Mouse (Mus musculus) left cerebral cortex, adult 8-10 months (tissue): ENCODE results near the gene Arhgef17. TPM values are rescaled to one million over a fixed set of nuclear protein-coding genes. Genes with fewer than 3 reads are reported as not detected.

Experiments
- DNase-seq, 2 experiments: peaks; one replicate each; pipeline ENCODE4 v3.0.0; 2022; ENCODE audit warnings: low spot score in 2 of 2
- total RNA-seq, 4 experiments: library from RNA; stranded (reverse); gene quantifications; 2 replicates each; pipeline ENCODE4 v1.2.4; 2022

Gene Arhgef17
- total RNA-seq, 4 experiments from 2014 or later, result 138 to 145 (median 141) TPM

GRCm38 (mm10) chr7:100917751-100918150, 14.2 kb downstream of the Arhgef17 start:
- no peak for DNase-seq

- DNase-seq, result no peak
These were observed 15.4 kb downstream of the Arhgef17 start for GRCm38 (mm10) chr7:100916526-100916925.

DNA sequence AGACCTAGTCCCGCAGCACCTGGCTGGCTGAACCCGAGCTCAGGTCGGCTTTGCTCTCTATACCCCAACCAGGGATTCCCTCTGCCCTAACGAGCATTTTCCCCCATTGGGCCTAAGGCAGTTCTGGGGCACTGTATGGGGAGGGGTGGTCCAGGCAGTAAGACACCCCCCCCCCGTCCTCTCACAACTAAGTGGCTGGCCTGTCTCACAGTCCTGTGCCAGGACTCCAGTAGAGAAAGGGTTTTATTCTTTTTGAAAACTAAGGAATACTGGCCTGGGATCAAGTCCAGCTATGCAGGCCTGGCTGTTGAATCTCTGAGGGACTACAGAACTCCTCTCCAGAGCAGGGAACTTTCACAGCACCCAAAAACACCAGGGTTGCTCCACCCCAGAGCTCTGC, 16.7 kb downstream of the Arhgef17 start:
- DNase-seq, result no peak

- DNase-seq, result no peak
These were observed 20.1 kb downstream of the Arhgef17 start for GRCm38 (mm10) chr7:100911791-100912190.

DNA sequence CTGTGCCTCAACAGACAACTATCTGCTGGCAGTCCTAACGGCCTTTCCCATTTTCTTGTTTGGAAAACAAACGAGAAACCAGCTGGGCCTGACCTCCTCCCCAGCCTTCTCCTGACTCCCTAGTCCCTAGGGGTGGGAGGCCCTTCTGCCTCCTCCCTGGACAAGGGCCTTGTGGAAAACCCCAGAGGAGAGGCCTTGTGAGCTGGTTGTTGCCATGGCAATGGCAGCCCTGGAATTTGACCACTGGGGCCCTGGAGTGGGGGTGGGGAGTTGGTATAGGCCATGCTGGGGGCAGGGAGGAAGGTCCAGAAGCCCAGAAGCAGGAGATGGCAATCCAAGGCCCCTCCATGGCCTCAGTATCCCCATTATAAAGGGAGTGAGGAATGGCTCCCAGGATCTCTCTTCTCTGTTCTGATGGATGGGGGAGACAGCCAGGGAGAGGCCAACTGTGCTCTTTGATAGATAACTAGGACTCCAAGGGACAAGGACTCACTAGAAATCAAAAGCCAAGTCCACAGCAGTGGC, 20.6 kb downstream of the Arhgef17 start:
- DNase-seq, result no peak

DNA sequence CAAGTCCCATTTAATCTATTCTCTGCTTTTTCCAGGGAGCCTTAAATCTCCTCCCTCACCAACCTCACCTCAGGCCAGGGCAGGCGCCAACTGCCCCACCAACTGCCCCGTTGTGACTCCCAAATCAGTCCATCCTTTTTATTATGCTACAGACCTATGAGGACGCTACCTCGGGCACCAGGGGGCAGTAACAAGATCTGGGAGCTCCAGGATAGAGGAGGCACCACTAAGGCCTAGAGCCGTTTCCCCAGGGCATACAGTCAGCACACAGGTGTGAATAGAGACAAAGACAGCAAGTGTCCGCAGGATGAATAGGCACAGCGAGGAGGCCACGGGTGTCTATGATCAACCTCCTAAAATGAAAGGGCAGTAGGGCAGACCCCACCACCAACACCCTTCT, 23.3 kb downstream of the Arhgef17 start:
- DNase-seq, result no peak

DNA sequence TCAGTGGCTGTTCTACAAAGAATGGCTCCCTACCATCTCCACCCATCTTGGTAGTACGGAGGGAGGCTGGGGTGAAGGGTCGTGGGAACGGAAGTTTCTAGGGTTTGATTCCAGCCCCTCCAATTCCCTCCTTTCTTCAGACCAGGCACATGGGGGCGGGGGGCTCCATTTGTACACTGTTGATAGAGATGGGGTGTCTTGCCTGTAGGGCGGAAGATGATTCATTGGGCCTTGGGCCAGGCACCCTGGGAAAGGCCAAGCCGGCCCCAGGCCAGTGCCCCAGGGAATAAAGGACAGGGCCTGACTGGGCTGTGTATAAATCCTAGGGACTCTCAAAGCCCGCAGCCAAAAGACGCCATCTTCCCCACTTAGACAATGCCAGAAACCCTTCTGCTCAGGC, 23.8 kb downstream of the Arhgef17 start:
- no peak for DNase-seq

DNA sequence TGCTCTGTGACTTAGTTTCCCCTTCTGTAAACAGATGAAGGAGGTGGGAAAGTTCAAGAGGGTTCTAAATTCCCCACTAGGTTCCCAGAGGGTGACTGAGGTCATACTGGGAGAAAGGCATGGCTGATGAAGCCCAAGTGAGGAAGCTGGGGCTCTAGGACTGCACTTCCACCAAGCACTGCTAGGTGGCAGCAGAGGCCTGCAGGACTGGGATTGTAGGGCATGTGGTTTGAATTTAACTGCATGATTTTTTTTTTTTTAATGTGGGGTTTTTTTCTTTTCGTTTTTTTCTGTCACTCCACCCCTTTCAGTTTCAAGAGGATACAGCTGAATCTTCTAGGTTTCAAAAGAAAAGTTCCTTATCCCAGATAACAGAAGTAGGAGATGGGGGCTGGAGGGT, 24.7 kb downstream of the Arhgef17 start:
- DNase-seq, result peak in 1 of 2 experiments; percentile 88

GRCm38 (mm10) chr7:100906029-100906789, 25.7 kb downstream of the Arhgef17 start:
- DNase-seq, result no peak

- no peak for DNase-seq
These were observed 26.9 kb downstream of the Arhgef17 start for GRCm38 (mm10) chr7:100905037-100905436.

- DNase-seq, result no peak
These were observed 27.3 kb downstream of the Arhgef17 start for GRCm38 (mm10) chr7:100904612-100905011.

- no peak for DNase-seq
These were observed 29.3 kb downstream of the Arhgef17 start for GRCm38 (mm10) chr7:100902451-100903137.

DNA sequence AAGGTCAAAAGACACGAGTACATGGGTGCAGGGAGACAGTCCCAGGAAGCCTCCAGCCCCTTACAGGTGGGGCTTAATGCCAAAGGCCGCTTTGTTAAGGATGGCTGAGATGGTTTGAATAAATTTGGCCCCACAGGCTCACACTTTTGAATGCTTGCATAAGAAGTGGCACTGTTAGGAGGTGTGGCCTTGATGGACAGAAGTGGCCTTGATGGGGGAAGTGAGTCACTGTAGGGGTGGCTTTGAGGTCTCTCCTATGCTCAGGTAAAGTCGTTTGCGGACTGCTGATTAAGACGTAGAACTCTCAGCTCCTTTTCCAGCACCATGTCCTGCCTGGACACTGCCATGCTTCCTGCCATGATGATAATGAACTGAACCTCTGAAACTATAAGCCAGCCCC, 34.1 kb downstream of the Arhgef17 start:
- no peak for DNase-seq

DNA sequence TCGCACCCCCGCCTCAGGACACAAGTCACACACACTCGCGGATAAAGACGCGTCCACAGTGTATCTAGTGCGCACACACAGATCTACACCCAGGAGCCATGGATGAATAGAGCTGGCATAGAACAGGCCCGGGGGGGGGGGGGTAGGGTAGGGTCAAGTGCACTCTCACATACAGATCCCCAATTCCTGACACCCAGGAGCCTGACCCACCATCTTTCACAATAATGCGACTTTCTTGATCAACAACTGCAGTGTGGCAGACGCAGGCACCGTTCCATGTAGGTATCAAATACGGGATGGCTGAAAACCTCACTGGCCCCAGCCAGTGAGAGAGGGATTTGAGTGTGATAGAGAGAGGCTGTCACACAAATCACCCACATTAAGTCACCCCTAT, 37.1 kb downstream of the Arhgef17 start:
- no peak for DNase-seq

GRCm38 (mm10) chr7:100894057-100894832, 37.7 kb downstream of the Arhgef17 start:
- DNase-seq, result peak; percentile 56 to 67

DNA sequence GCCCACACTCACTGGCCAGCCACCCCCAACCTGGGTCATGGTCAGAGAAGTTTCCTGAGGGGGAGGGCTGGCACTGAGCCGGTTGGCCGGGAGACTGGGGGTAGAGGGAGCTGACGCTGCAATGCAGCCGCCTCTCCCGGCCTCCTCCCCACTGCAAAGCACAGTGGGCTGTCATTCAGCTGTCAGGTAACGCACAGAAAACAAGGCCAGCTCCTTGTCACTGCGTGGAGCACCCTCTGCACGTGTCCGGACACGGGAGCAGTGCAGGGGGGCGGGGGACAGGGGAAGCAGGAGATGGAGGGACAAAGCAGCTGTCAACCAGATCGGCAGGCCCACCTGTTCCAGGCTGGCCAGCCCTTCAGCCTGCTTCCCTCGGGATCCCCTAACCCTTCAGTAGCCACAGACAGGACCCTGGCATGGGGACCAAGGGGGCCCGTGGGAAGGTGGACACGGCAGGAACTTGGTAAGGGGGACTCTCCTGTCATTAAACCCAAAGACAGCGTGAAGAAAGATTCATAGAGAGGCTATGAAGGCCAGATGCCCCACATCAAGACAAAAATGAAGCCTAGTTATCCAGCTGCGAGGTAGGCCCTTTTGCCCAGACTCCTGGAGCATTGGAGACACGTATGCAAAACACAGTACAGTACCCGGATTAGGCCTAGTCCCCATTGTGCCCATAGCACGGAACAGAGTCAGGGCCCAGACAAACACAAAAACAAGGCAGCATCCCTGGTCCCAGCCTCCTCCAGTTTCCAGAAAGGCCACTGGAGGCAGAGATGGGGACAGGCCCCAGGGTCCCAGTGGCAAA, 38.5 kb downstream of the Arhgef17 start:
- DNase-seq, result peak in 1 of 2 experiments; percentile 70

- DNase-seq, result peak in 1 of 2 experiments; percentile 59
These were observed 45.4 kb downstream of the Arhgef17 start for GRCm38 (mm10) chr7:100886535-100886934.

GRCm38 (mm10) chr7:100884460-100884859, 47.4 kb downstream of the Arhgef17 start:
- DNase-seq, result no peak

DNA sequence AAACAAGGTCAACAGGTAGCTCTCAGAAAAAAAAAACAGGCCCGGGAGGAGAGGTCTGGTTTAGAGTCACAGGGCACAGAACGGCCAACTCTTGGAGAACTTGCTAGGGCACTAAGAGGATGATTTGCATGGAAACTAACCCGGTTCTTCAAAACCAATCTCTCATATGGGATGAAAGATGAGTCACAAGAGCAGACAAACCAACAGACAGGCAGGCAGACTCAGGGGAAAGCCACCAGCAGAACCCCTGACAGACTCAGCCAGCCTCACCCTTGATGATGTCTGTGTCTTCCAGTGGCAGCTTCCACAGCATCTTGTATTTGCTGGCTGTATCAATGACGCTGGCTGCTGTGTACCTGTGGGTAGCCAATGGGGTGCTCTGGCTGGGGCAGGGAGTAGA, 50.0 kb downstream of the Arhgef17 start:
- no peak for DNase-seq

GRCm38 (mm10) chr7:100881531-100881930, 50.4 kb downstream of the Arhgef17 start:
- DNase-seq, result no peak

DNA sequence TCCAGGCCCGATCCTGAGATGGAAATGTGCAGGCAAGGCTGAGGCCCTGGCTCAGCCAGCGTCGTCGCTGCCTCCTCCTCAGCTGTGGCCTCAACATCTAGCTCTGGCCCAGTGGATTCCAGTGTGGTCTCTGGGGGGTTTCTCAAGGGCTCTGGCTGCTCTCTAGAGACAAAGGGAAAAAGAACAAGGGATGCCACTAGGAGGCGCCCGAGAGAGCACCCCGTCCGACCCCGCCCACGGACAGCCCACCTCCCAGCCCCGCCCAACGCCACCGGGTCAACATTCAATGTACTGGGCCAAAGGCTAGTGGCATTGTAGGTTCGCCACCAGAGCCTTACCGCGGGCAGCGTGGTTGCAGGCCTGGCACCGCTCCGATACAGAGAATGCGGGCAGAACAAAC, 52.3 kb downstream of the Arhgef17 start:
- DNase-seq, result no peak
